Mouse (Mus musculus): ENCODE results near the gene Magi2.
"Not testable (repeated sequence)": the region's sequence is repeated elsewhere in the genome, so short reads cannot be mapped to it uniquely, and the experiment has no call there.

Magi2 gene

GRCm38 (mm10) chr5:20241523-20241922 is 1014.7 kb downstream of the Magi2 start:
- DNase-seq (ENCODE audit: low read depth, low spot score) = no peak

GRCm38 (mm10) chr5:20242496-20242895 is 1015.7 kb downstream of the Magi2 start:
- DNase-seq (ENCODE audit: low read depth, low spot score) = no peak

GRCm38 (mm10) chr5:20249382-20249781 is 1022.5 kb downstream of the Magi2 start:
- no peak for DNase-seq (ENCODE audit: low read depth, low spot score)

DNA sequence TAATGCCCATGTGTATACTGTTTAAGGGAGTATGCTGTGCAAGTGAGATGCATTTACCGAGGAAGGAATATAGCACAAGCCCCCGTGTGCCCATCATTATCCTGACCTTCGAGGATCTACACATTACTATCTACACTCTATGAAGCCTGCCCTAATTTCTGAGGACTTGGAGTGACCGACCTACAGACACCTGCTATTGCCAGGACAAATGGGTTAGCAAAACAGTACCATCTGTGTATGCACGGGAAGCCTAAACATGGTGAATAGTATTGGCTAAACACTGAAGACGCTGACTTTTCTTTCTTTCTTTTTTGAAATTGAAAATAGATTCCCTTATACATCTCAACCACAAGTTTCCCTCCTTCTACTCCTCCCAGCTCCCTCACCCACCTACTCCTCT is 1024.7 kb downstream of the Magi2 start:
- no peak for DNase-seq (ENCODE audit: low read depth, low spot score)

DNA sequence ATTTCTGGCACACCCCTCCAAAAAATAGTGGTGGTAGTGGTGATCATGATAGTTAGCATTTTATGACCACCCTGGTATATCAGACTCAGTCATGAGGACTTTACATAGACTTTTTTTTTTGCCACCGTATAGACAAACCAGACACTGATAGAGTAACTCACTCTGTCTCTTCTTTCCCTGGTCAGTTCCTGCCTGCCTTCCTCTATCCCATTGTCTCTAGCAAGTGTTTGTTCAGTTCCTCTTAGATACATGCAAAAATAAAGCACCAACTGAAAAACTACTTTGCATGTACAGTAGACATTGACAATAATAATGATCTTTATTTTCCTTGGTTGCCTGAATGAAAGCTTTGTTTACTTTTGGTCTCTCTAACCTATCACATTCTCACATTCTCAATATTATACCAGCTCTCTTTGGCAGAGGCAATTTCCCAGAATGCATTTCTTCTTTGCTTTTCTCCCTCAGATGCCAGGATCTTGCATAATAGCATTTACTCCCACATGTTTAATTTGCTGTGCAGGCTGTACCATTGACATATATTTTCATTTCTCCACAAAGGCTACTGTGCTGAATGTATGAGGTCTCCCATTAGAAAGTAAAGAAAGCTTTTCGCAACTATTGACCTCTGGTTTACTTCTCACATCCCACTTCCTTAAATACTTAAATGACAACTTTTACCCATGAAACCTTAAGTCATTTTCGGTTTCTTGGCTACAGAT is 1029.5 kb downstream of the Magi2 start:
- DNase-seq (ENCODE audit: low read depth, low spot score) = no peak

DNA sequence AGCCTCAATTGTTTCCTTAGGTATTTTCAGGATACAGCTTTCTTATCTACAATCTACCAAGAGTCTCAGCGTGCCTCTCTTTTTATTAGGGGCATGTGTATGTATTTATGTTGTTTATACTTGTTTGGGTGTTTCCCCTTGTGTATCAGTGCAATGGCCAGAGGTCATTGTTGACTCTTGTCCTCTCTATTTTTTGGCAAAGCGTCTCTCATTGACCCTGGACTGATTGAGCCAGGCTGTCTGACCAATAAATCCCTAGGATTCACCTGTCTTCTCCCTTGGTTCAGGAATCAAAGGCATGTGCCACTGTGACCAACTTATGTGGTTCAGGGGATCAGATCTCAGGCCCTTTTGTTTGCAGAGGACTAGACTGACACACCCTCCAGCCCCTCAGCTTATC is 1030.1 kb downstream of the Magi2 start:
- no peak for DNase-seq (ENCODE audit: low read depth, low spot score)

- DNase-seq (ENCODE audit: low read depth, low spot score) = no peak
These were observed 1030.6 kb downstream of the Magi2 start for GRCm38 (mm10) chr5:20257419-20257818.

DNA sequence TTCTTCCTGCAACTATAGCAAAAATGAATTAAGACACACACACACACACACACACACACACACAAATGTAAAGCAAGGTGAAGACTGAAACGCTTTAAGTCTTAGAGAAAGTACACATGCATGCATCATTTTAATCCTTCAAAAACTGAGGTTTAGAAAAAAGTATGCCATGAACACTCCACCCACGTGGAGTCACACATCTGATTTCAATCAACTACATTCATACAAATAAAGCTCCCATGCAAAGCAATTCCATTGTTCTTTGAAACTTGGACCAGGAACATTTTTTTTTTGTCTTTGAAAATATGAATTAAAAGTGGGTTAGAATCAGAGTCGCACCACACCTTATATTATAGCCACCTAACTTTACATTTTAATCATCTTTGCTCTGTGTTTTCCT is 1032.9 kb downstream of the Magi2 start:
- no peak for DNase-seq (ENCODE audit: low read depth, low spot score)

- DNase-seq (ENCODE audit: low read depth, low spot score) = not testable (repeated sequence)
These were observed 1045.8 kb downstream of the Magi2 start for GRCm38 (mm10) chr5:20272680-20273079.

- DNase-seq (ENCODE audit: low read depth, low spot score) = no peak
These were observed 1048.8 kb downstream of the Magi2 start for GRCm38 (mm10) chr5:20275632-20276031.

DNA sequence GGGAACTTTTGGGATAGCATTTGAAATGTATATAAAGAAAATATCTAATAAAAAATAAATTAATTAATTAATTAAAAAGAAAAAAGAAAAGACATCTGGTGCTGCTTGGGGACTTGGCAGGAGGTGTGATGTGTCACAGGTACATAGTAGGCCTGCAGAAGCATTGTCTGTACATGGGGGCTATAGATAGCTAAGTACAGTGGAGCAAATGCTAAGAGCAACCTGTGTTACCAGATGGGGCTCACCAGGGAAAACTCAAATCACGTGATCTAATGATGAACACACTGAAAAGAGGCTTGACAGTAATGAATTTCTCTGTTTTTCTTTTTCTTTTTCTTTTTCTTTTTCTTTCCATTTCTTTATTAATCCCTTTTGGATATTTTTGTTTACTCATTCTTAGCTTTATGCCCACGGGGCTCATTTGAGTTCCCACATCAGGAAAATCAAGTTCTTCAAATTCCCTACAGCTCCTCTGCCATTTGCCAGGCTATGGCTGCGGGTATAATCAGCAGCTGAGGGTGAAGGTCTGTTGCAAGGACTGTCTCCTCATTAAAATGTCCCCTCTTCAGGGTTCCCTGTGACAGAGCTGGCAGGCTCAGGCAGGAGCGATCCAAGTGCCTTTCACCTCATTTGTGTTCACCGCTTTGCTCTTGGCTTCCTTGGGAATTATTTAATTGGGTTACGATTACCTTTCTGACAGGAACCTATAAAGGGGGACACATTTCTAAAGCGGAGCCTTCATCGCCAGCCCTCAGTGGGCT is 1058.4 kb downstream of the Magi2 start:
- DNase-seq (ENCODE audit: low read depth, low spot score) = no peak

DNA sequence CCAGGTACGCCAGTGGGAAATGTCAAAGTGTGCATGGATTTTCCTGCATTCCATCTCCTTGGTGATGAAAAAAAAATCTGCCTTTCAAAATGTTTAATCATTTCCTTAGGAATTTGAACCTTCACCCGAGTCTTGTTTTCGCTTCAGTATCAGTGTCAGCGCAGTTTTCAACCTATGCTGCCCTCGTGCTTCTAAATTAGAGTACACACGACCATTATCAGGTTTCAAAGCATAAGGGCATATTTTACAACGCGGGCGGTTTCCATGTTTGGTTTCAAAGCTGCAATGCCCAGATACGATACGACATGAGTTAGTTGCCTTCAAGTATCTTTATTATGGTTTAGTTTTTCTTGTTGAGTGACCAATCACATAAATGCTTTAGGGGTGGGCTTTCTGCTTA is 1067.7 kb downstream of the Magi2 start:
- DNase-seq (ENCODE audit: low read depth, low spot score) = no peak

GRCm38 (mm10) chr5:20299816-20300215 is 1073.0 kb downstream of the Magi2 start:
- peak; percentile 21 for DNase-seq (ENCODE audit: low read depth, low spot score)

DNA sequence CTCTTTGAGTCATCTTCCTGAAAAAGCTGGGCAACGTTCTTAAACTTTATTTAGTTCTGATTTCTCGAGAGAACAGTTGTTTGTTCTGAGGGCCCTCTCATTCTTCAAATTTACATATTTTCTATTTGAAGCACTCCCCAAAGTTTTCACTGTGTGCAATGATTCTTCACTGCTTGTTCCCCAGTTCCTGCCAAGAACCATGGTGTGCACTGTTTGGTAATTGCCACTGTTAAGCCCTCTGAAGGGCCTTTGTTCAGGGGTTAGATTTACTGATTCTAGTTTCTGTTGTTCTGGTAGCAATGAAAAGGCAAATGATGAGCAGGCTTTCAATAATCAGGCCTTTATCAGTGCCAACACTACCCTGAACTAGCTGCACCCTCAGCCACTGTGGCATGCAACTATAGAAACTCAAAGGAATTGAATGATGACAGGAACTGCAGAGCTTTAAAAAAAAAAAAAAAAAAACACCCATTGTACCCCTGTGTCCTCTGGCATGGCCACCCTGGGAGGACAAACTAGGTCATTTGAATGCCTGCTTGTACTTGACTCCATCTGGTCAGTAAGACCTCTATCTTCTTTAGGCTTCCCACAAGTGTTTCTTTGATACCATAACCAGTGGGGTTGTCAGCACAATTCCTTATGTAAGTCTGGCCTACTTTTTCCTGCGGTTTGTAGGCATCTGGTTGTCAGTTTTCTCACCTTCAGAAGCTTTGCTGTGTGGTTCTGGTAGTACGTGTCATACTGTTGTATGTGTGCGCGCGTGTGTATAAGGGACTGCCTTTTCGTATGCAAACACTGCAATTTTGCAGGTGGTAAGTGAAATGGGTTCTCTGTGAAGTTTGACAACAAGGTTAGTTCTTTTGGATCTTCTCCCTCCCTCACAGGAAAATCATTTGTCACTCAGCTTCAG is 1076.5 kb downstream of the Magi2 start:
- DNase-seq (ENCODE audit: low read depth, low spot score) = no peak

GRCm38 (mm10) chr5:20320970-20321369 is 1094.1 kb downstream of the Magi2 start:
- no peak for DNase-seq (ENCODE audit: low read depth, low spot score)

DNA sequence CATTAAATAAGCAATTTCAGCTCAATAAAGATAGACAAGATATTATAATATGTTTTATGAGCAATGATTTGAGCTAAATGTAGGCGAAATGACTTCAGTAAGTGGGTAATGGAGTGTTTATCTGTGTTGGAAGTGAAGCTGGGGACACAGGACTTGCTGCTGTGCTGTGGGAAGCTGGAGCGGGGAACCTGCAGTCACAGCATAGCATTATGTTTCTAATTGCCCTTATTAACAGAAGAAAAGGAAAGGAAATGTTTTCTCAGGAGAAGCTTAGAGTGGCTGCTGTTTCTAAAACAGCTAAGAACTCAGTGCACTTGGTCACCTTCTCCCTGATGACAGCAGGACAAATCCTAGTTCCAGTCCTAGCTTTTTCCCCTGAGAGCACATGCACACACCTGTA is 1098.5 kb downstream of the Magi2 start:
- no peak for DNase-seq (ENCODE audit: low read depth, low spot score)

DNA sequence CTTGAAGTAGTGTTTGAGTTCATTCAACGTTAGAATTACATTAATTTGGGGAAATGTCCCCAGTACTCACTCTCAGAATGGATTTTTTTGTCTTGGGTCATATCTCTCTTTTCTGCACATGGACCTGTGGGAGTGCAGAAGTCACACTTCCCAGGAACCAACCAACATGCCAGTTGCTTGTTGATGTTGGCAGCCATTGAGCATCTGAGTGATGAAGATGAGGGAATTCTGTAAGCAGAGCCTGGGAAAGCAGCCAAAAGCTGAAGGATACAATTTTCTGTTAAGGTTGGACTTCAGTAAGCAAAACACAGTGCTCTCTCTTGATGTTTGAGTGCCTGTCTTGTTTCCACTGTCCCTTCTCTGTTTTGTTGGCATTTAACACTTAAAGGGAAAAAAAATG is 1102.1 kb downstream of the Magi2 start:
- no peak for DNase-seq (ENCODE audit: low read depth, low spot score)

DNA sequence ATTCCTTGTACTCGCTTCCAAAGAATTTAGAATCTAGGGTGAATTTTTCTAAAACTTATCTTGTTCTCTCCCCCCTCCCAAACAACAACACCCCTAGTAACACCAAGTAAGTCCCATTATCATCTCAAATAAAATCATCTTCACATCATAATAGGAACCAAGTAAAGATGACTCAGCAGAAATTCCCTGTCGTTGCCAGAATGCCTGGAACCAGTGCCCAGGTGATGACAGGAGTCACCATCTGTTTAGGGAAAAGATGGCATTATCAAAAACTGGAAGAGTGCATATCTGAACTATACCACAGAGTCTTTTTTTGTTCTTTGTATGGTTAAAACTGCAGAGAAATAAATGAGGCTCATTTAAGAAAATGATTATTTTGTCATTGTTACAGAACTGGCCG is 1103.2 kb downstream of the Magi2 start:
- DNase-seq (ENCODE audit: low read depth, low spot score) = no peak

GRCm38 (mm10) chr5:20332574-20332973 is 1105.7 kb downstream of the Magi2 start:
- peak; percentile 72 for DNase-seq (ENCODE audit: low read depth, low spot score)

GRCm38 (mm10) chr5:20334549-20334948 is 1107.7 kb downstream of the Magi2 start:
- DNase-seq (ENCODE audit: low read depth, low spot score) = no peak

DNA sequence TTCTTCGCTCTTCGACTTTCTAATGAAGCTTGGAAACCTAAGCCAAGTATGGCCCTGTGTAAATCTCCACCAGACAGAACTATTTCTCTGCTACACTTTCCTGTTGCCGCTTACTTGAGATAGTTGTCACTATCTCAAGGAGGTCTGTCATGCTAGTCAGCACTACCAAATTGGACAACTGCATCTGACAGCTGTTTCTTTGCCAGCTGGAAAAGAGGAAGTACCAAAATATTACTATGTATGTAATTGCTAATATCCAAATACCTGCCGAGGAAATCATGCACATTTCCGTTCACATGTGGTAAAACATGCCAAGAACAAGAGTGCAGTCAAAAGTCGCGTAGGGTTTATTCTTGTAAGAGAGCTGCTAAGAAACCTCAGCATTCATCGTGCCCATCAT is 1126.1 kb downstream of the Magi2 start:
- DNase-seq (ENCODE audit: low read depth, low spot score) = no peak

DNA sequence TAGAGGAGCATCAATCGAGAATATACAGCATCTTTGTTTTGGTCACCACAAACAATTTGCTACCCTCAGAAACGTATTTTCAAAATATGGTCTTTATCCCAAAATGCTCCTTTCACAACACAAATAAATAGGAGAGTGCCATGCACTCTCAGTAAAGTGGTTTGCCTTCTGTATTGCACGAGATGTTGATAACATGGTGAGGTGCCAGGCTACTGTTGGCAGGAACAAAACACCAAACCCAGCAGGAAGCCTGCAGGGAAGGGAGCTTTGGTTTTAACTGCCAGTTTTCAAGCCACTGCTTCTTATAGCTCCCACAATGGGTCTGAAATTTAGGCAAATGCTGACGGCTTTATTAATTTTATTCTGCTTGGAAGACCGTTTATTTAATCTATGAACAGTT is 1131.6 kb downstream of the Magi2 start:
- no peak for DNase-seq (ENCODE audit: low read depth, low spot score)

Data from CD4-positive, CD25-positive, alpha-beta regulatory T cell, adult 2 months (primary cell).